Mouse (Mus musculus): ENCODE data around the gene Susd3. TPM values are rescaled to one million over a fixed set of nuclear protein-coding genes. Genes with fewer than 3 reads are reported as not detected.

Gene Susd3
- polyA plus RNA-seq, 1 experiment from 2014 or later: 0.95 TPM

DNA sequence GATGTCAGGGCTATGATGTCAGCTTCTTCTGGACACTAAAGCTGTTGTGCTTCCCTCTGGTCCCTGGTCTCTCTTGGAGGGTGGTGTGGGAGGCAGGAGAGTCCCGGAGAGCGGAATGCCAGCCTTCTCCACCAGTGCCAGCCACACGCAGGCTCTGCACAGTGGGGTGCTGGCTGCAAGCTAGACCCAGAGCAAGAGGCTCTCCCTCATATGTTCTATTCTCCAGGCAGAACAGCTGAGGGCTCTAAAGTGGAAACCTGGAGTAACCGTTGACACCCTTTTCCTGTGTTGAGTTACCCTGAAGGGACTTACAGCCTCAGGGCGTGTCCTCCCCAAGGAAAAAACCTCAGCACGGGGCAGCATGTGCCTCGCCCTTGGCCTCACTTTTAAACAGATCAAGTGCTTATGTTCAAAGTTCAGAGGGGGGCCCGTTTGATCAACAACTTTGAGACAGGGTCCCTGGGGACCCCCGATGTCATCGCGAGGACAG, 61.7 kb downstream of the Susd3 start:
- no peaks in the 10 kb centered on the region for H3K9me3 ChIP-seq
- 20% methylated on average over 11 of the region's 11 CpGs for WGBS
- peaks cover 41% of the 10 kb centered on the region for H3K4me1 ChIP-seq (replicated peaks)
- peak overlapping the region; percentile 52 for H3K9ac ChIP-seq (replicated peaks)
- H3K4me2 ChIP-seq: peak overlapping the region; percentile 99
- peak overlapping the region; percentile 77 for H3K4me3 ChIP-seq (replicated peaks)
- peak overlapping the region; percentile 31 for H3K27ac ChIP-seq
- no peak; the same call in 1 of the 2 replicates for ATAC-seq (ENCODE audit: insufficient number of reproducible peaks, insufficient read depth, low FRiP score, low TSS enrichment, low read depth)
- H3K27me3 ChIP-seq: 0 out of 2 replicates have a peak, but pooled peaks cover 8% of the 10 kb centered on the region
- H3K36me3 ChIP-seq: no peaks in the 10 kb centered on the region

DNA sequence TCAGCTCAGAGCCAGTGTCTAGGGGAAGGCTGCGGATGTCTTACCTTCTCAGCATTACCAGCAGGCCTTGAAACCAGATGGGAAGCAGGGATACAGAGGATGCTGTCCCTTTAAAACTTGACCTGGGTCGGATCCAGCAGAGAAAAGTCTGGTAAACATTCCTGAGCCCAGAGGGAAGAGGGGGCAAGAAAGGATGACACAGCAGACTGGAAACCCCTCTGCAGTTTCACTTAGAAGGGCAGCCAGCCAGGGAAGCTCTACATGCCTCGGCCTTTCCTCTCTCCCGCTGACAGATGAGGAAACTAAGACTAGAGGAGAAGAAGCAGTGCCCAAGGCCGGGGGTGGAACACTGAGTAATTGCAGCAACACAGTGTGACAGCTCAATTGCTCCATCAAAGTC, 64.9 kb downstream of the Susd3 start:
- no peak for ATAC-seq (ENCODE audit: insufficient number of reproducible peaks, insufficient read depth, low FRiP score, low TSS enrichment, low read depth)
- 0 out of 2 replicates have a peak, but pooled peaks cover 8% of the 10 kb centered on the region for H3K27me3 ChIP-seq
- H3K4me3 ChIP-seq (replicated peaks): no peak overlapping the region

DNA sequence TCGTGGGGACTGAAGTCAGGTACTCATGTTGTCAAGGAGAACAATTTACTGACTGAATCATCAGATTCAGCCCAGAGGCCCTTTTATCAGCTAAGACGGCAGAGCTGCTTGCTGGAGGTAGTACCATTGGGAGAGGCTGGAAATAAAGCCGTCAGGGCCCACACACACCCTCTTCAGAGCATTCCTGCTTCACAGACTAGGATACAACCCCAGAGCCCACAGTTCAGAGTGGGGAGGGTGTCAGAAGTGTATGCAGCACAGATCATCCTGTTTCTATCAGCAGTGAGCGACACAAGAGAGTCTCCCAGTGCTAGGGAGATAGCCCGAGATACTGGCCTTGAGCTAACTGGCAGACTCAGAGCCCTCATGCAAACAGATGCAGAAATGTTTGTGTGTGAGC, 65.3 kb downstream of the Susd3 start:
- ATAC-seq (ENCODE audit: insufficient number of reproducible peaks, insufficient read depth, low FRiP score, low TSS enrichment, low read depth): no peak
- no peak overlapping the region for H3K4me2 ChIP-seq
- H3K9ac ChIP-seq (replicated peaks): no peak overlapping the region
- H3K9me3 ChIP-seq: no peaks in the 10 kb centered on the region
- H3K27me3 ChIP-seq: 0 out of 2 replicates have a peak, but pooled peaks cover 5% of the 10 kb centered on the region
- no peak overlapping the region for H3K4me3 ChIP-seq (replicated peaks)
- peaks cover 13% of the 10 kb centered on the region for H3K4me1 ChIP-seq (replicated peaks)
- no peaks in the 10 kb centered on the region for H3K36me3 ChIP-seq
- 59% methylated on average over 5 of the region's 5 CpGs for WGBS
- H3K27ac ChIP-seq: no peak overlapping the region

More for the DNA sequence above, 64.9 kb downstream of the Susd3 start:
- H3K36me3 ChIP-seq: no peaks in the 10 kb centered on the region
- H3K9me3 ChIP-seq: no peaks in the 10 kb centered on the region
- H3K27ac ChIP-seq: no peak overlapping the region
- 49% methylated on average over 5 of the region's 5 CpGs for WGBS
- H3K4me2 ChIP-seq: no peak overlapping the region
- no peak overlapping the region for H3K9ac ChIP-seq (replicated peaks)
- H3K4me1 ChIP-seq (replicated peaks): peaks cover 18% of the 10 kb centered on the region

DNA sequence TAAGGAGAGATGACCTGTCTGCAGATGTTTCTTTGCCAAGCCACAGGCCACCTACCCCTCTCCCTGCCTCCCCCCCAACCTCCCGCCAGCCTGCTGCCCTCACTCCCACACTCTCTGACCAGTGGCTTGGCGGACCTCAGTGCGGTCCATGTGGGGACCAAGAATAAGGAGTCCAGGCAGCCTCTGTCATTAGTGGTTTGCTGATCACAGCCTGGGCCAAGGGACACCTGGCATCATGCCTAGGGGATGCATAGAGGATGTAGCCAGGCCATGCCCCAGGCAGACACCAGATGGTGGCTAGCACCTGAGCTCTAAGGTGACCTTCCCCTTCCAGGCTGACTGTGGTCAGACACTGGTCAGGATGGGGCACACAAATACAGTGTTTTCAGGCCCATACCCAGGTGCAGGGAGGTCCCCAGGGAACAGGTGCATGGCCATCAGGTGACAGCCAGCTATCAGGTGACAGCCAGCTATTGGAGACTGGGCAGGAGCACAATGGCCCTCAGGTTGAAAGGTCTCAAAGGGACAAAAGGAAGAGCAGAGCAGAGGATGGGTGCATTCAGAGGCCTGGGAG, 67.0 kb downstream of the Susd3 start:
- no peak overlapping the region for H3K4me3 ChIP-seq (replicated peaks)
- 85% methylated on average over 3 of the region's 3 CpGs for WGBS
- no peaks in the 10 kb centered on the region for H3K36me3 ChIP-seq
- H3K4me2 ChIP-seq: no peak overlapping the region
- no peak overlapping the region for H3K27ac ChIP-seq
- H3K4me1 ChIP-seq (replicated peaks): no peaks in the 10 kb centered on the region; the same call in 1 of the 2 replicates
- H3K9ac ChIP-seq (replicated peaks): 0 out of 2 replicates have a peak overlapping the region, but pooled peaks have one; percentile 1
- H3K9me3 ChIP-seq: no peaks in the 10 kb centered on the region
- ATAC-seq (ENCODE audit: insufficient number of reproducible peaks, insufficient read depth, low FRiP score, low TSS enrichment, low read depth): no peak
- no peaks in the 10 kb centered on the region for H3K27me3 ChIP-seq

DNA sequence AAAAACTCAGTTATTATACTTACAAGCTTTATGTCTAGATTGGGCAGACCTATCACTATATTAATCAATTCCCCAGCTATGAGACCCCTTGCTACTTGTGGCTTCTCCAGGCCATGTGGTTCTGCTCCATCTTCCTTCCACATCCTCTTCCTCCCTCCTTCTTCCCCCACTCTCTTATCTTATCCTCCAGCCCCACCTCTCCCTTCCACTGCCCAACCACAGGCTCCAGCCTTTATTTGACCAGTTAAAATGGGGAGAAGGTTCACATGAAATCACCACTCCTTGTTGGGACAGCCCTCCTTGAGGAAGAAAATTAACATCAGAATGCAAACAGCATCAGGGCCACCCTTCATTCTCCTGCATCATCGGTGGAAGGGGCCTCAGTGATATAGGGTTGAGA, 67.8 kb downstream of the Susd3 start:
- Histone ChIP-seq H3K27me3 (no peaks in the 10 kb centered on the region), H3K27ac (no peak overlapping the region), H3K4me3 (replicated peaks) (no peak overlapping the region), H3K36me3 (no peaks in the 10 kb centered on the region), H3K9me3 (no peaks in the 10 kb centered on the region), H3K4me2 (no peak overlapping the region), H3K4me1 (replicated peaks) (no peaks in the 10 kb centered on the region), H3K9ac (replicated peaks) (no peak overlapping the region)
- no peak for ATAC-seq (ENCODE audit: insufficient number of reproducible peaks, insufficient read depth, low FRiP score, low TSS enrichment, low read depth)
- 55% methylated on average over 1 of the region's 1 CpGs for WGBS

Other genes starting within 250 kb of the Susd3 start
- gene Wnk2, start 100.7 kb downstream of the Susd3 start, polyA plus RNA-seq (2016; fragmentation: Nextera tagmentation; extraction: Ambion mirVana): 1.3 and 1.6 TPM in 2 replicates
- gene Ninj1, start 61.2 kb downstream of the Susd3 start, polyA plus RNA-seq (2016; fragmentation: Nextera tagmentation; extraction: Ambion mirVana): 31.4 and 35.3 TPM in 2 replicates
- gene Card19, start 32.7 kb downstream of the Susd3 start, polyA plus RNA-seq (2016; fragmentation: Nextera tagmentation; extraction: Ambion mirVana): 43.5 and 45.2 TPM in 2 replicates
- 0.66 and 0.91 TPM in 2 replicates for gene Fgd3, start 71.6 kb upstream of the Susd3 start, polyA plus RNA-seq (2016; fragmentation: Nextera tagmentation; extraction: Ambion mirVana)
- gene Bicd2, start 92.9 kb upstream of the Susd3 start, polyA plus RNA-seq (2016; fragmentation: Nextera tagmentation; extraction: Ambion mirVana): 34.7 and 37.6 TPM in 2 replicates
- gene Ippk, start 172.5 kb upstream of the Susd3 start, polyA plus RNA-seq (2016; fragmentation: Nextera tagmentation; extraction: Ambion mirVana): 14.7 and 16.4 TPM in 2 replicates
- gene Tes3-ps, start 244.6 kb upstream of the Susd3 start, polyA plus RNA-seq (2016; fragmentation: Nextera tagmentation; extraction: Ambion mirVana): 1.1 and 1.6 TPM in 2 replicates